Mouse (Mus musculus): ENCODE data around the gene Tspan8. TPM values are rescaled to one million over a fixed set of nuclear protein-coding genes. Genes with fewer than 3 reads are reported as not detected.
A peak's percentile ranks its signal among the peaks of the same experiment; 100 is the strongest.

Gene Tspan8
- polyA plus RNA-seq (2012; rRNA removed) = 0.83 and 1.4 TPM in 2 replicates

GRCm38 (mm10) chr10:115816511-115816910 lies at the start of gene Tspan8:
TSS of gene Tspan8 (plus strand) at chr10:115816832.
- no peak within 1 kb of the TSS for H3K4me3 ChIP-seq (ENCODE audit: insufficient read depth, low read length)
- no peak for TF ChIP-seq CTCF (IDR thresholded peaks at IDR 0.05; ENCODE audit: extremely low read depth, insufficient read depth, low read length)
- no peak for TF ChIP-seq POLR2A (IDR thresholded peaks at IDR 0.05; ENCODE audit: extremely low read depth, insufficient read depth, low read length)
- no peaks in the 10 kb centered on the region for H3K4me1 ChIP-seq (ENCODE audit: control insufficient read depth, insufficient read depth, low read length)
- H3K27ac ChIP-seq (ENCODE audit: insufficient read depth, low read length) = no peak within 1 kb of the TSS

GRCm38 (mm10) chr10:115770032-115770431 lies 46.6 kb upstream of the Tspan8 start:
- TF ChIP-seq CTCF (IDR thresholded peaks at IDR 0.05; ENCODE audit: extremely low read depth, insufficient read depth, low read length) (no peak), POLR2A (IDR thresholded peaks at IDR 0.05; ENCODE audit: extremely low read depth, insufficient read depth, low read length) (no peak)
- no peak overlapping the region for H3K4me3 ChIP-seq (ENCODE audit: insufficient read depth, low read length)
- H3K27ac ChIP-seq (ENCODE audit: insufficient read depth, low read length) = no peak overlapping the region
- no peaks in the 10 kb centered on the region for H3K4me1 ChIP-seq (ENCODE audit: control insufficient read depth, insufficient read depth, low read length)

- TF ChIP-seq POLR2A (IDR thresholded peaks at IDR 0.05; ENCODE audit: extremely low read depth, insufficient read depth, low read length) (no peak), CTCF (IDR thresholded peaks at IDR 0.05; ENCODE audit: extremely low read depth, insufficient read depth, low read length) (no peak)
- no peaks in the 10 kb centered on the region for H3K4me1 ChIP-seq (ENCODE audit: control insufficient read depth, insufficient read depth, low read length)
- no peak overlapping the region for H3K4me3 ChIP-seq (ENCODE audit: insufficient read depth, low read length)
- H3K27ac ChIP-seq (ENCODE audit: insufficient read depth, low read length) = no peak overlapping the region
Measured at GRCm38 (mm10) chr10:115774451-115774850, 42.2 kb upstream of the Tspan8 start.

GRCm38 (mm10) chr10:115775945-115776905 lies 40.4 kb upstream of the Tspan8 start:
- TF ChIP-seq CTCF (IDR thresholded peaks at IDR 0.05; ENCODE audit: extremely low read depth, insufficient read depth, low read length) (no peak), POLR2A (IDR thresholded peaks at IDR 0.05; ENCODE audit: extremely low read depth, insufficient read depth, low read length) (no peak)

GRCm38 (mm10) chr10:115777366-115777765 lies 39.3 kb upstream of the Tspan8 start:
- Histone ChIP-seq H3K27ac (ENCODE audit: insufficient read depth, low read length) (no peak overlapping the region), H3K4me1 (ENCODE audit: control insufficient read depth, insufficient read depth, low read length) (no peaks in the 10 kb centered on the region), H3K4me3 (ENCODE audit: insufficient read depth, low read length) (no peak overlapping the region)
- TF ChIP-seq POLR2A (IDR thresholded peaks at IDR 0.05; ENCODE audit: extremely low read depth, insufficient read depth, low read length) (no peak), CTCF (IDR thresholded peaks at IDR 0.05; ENCODE audit: extremely low read depth, insufficient read depth, low read length) (no peak)

More at GRCm38 (mm10) chr10:115775945-115776905, 40.4 kb upstream of the Tspan8 start:
- Histone ChIP-seq H3K4me3 (ENCODE audit: insufficient read depth, low read length) (no peak overlapping the region), H3K4me1 (ENCODE audit: control insufficient read depth, insufficient read depth, low read length) (no peaks in the 10 kb centered on the region), H3K27ac (ENCODE audit: insufficient read depth, low read length) (no peak overlapping the region)

GRCm38 (mm10) chr10:115778624-115779023 lies 38.0 kb upstream of the Tspan8 start:
- Histone ChIP-seq H3K4me3 (ENCODE audit: insufficient read depth, low read length) (no peak overlapping the region), H3K4me1 (ENCODE audit: control insufficient read depth, insufficient read depth, low read length) (no peaks in the 10 kb centered on the region), H3K27ac (ENCODE audit: insufficient read depth, low read length) (no peak overlapping the region)
- TF ChIP-seq POLR2A (IDR thresholded peaks at IDR 0.05; ENCODE audit: extremely low read depth, insufficient read depth, low read length) (no peak), CTCF (IDR thresholded peaks at IDR 0.05; ENCODE audit: extremely low read depth, insufficient read depth, low read length) (peak; percentile 26)

- no peak overlapping the region for H3K4me3 ChIP-seq (ENCODE audit: insufficient read depth, low read length)
- H3K27ac ChIP-seq (ENCODE audit: insufficient read depth, low read length) = no peak overlapping the region
- TF ChIP-seq POLR2A (IDR thresholded peaks at IDR 0.05; ENCODE audit: extremely low read depth, insufficient read depth, low read length) = no peak
- TF ChIP-seq CTCF (IDR thresholded peaks at IDR 0.05; ENCODE audit: extremely low read depth, insufficient read depth, low read length) = no peak
- no peaks in the 10 kb centered on the region for H3K4me1 ChIP-seq (ENCODE audit: control insufficient read depth, insufficient read depth, low read length)
Measured at GRCm38 (mm10) chr10:115780239-115781016, 36.2 kb upstream of the Tspan8 start.

GRCm38 (mm10) chr10:115783232-115783631 lies 33.4 kb upstream of the Tspan8 start:
- Histone ChIP-seq H3K27ac (ENCODE audit: insufficient read depth, low read length) (no peak overlapping the region), H3K4me3 (ENCODE audit: insufficient read depth, low read length) (no peak overlapping the region), H3K4me1 (ENCODE audit: control insufficient read depth, insufficient read depth, low read length) (no peaks in the 10 kb centered on the region)
- no peak for TF ChIP-seq POLR2A (IDR thresholded peaks at IDR 0.05; ENCODE audit: extremely low read depth, insufficient read depth, low read length)
- no peak for TF ChIP-seq CTCF (IDR thresholded peaks at IDR 0.05; ENCODE audit: extremely low read depth, insufficient read depth, low read length)

- Histone ChIP-seq H3K27ac (ENCODE audit: insufficient read depth, low read length) (no peak overlapping the region), H3K4me3 (ENCODE audit: insufficient read depth, low read length) (no peak overlapping the region), H3K4me1 (ENCODE audit: control insufficient read depth, insufficient read depth, low read length) (no peaks in the 10 kb centered on the region)
- TF ChIP-seq CTCF (IDR thresholded peaks at IDR 0.05; ENCODE audit: extremely low read depth, insufficient read depth, low read length) (no peak), POLR2A (IDR thresholded peaks at IDR 0.05; ENCODE audit: extremely low read depth, insufficient read depth, low read length) (no peak)
Measured at GRCm38 (mm10) chr10:115790788-115791187, 25.8 kb upstream of the Tspan8 start.
